Mouse (Mus musculus): ENCODE measurements around the gene Clec4a1. TPM values are rescaled to one million over a fixed set of nuclear protein-coding genes. Genes with fewer than 3 reads are reported as not detected.

The Clec4a1 gene
- total and polyA plus RNA-seq, 3 experiments: 0.30 TPM; not detected in 2

- TF ChIP-seq CTCF (conservative IDR thresholded peaks at IDR 0.05 in 1 of 2, IDR thresholded peaks at IDR 0.05 in 1 of 2; ENCODE audit: low read depth in 2 of 2, low read length in 2 of 2) (no peak), ZC3H11A (IDR thresholded peaks at IDR 0.05; ENCODE audit: low read depth, low read length) (no peak), MYC (IDR thresholded peaks at IDR 0.05; ENCODE audit: low read depth, low read length) (no peak), POLR2A (IDR thresholded peaks at IDR 0.05; ENCODE audit: low read depth, low read length) (no peak), CHD1 (IDR thresholded peaks at IDR 0.05; ENCODE audit: low read depth, low read length) (no peak), MAZ (IDR thresholded peaks at IDR 0.05; ENCODE audit: low read depth, low read length) (no peak), JUND (conservative IDR thresholded peaks at IDR 0.05; ENCODE audit: low read depth, low read length) (no peak), CHD2 (IDR thresholded peaks at IDR 0.05; ENCODE audit: low read length) (no peak), KAT2A (IDR thresholded peaks at IDR 0.05; ENCODE audit: insufficient replicate concordance, low read length) (no peak), SMC3 (IDR thresholded peaks at IDR 0.05; ENCODE audit: low read depth, low read length) (no peak), ZNF384 (IDR thresholded peaks at IDR 0.05; ENCODE audit: low read depth, low read length) (peak; percentile 93), TCF12 (IDR thresholded peaks at IDR 0.05; ENCODE audit: low read depth, low read length) (no peak), ZKSCAN1 (IDR thresholded peaks at IDR 0.05; ENCODE audit: borderline replicate concordance, low read depth, low read length) (no peak)
Observed at GRCm38 (mm10) chr6:122934845-122935244, 13.2 kb downstream of the Clec4a1 start (continued).

DNA sequence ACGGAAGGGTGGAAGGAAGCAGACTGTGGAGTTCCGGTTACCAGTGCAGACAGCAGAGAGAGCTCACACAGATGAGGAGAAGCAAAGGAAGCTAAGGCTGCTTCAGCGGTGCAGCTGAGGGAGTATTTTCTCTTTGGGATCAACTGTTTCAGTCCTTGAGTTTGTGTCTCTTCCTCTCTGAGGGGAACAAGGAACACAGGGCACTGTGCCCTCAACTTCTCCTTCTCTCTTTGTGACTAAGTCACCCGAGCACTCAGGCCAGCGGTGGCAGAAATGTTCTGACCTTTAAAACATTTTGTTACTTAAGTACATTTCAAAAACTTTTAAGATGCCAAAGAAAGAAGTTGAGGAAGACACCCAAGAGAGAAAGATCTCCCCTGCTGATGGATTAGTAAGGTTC, 18.0 kb downstream of the Clec4a1 start:
- no peak for DNase-seq (ENCODE audit: extremely low read depth)
- TF ChIP-seq KAT2A (IDR thresholded peaks at IDR 0.05; ENCODE audit: insufficient replicate concordance, low read length) (no peak), HCFC1 (IDR thresholded peaks at IDR 0.05; ENCODE audit: low read depth, low read length) (no peak), MYC (IDR thresholded peaks at IDR 0.05; ENCODE audit: low read depth, low read length) (no peak), UBTF (IDR thresholded peaks at IDR 0.05; ENCODE audit: low read depth, low read length) (no peak), TBP (conservative IDR thresholded peaks at IDR 0.05; ENCODE audit: low read depth, low read length) (no peak), PAX5 (IDR thresholded peaks at IDR 0.05; ENCODE audit: low read length) (no peak), ZNF384 (IDR thresholded peaks at IDR 0.05; ENCODE audit: low read depth, low read length) (no peak), NRF1 (IDR thresholded peaks at IDR 0.05; ENCODE audit: low read depth, low read length) (no peak), CHD2 (IDR thresholded peaks at IDR 0.05; ENCODE audit: low read length) (no peak), JUN (IDR thresholded peaks at IDR 0.05; ENCODE audit: insufficient read depth, low read depth, low read length) (no peak), ZKSCAN1 (IDR thresholded peaks at IDR 0.05; ENCODE audit: borderline replicate concordance, low read depth, low read length) (no peak)
- Histone ChIP-seq H3K4me2 (ENCODE audit: insufficient read depth, low read depth, poor library complexity, severe bottlenecking) (no peak overlapping the region), H3K27me3 (replicated peaks) (peaks cover 6% of the 10 kb centered on the region), H3K4me3 (replicated peaks in 1 of 3; ENCODE audit: low read depth in 2 of 3, low read length in 2 of 3, poor library complexity in 1 of 3) (no peak overlapping the region), H3K36me3 (replicated peaks in 1 of 2; ENCODE audit: control insufficient read depth in 1 of 2, insufficient read depth in 1 of 2, low read length in 1 of 2) (no peaks in the 10 kb centered on the region), H3K9me3 (replicated peaks; ENCODE audit: low read length) (no peaks in the 10 kb centered on the region), H3K27ac (ENCODE audit: insufficient read depth, low read depth) (no peak overlapping the region), H3K79me2 (replicated peaks; ENCODE audit: control insufficient read depth, extremely low read depth, insufficient read depth, poor library complexity, severe bottlenecking) (no peaks in the 10 kb centered on the region), H3K4me1 (ENCODE audit: control insufficient read depth in 1 of 2, insufficient read depth in 2 of 2) (peaks cover 5 to 21% of the 10 kb centered on the region in 2 experiments; a peak in 3 of 4 replicates), H3K9ac (ENCODE audit: insufficient read depth, low read depth) (no peak overlapping the region)
- dilution Hi-C loops (cut with MboI; ENCODE audit: extremely low pct_ligation_motif_present, extremely low pct_unique_long_range_greater_than_20kb, low sequenced_read_pairs) (no loop called here), in situ Hi-C loops (cut with MboI; ENCODE audit: low pct_ligation_motif_present, low pct_unique_long_range_greater_than_20kb, low sequenced_read_pairs) (no loop called here)

- Histone ChIP-seq H3K4me2 (ENCODE audit: insufficient read depth, low read depth, poor library complexity, severe bottlenecking) (no peak overlapping the region), H3K27me3 (replicated peaks) (no peaks in the 10 kb centered on the region), H3K4me1 (ENCODE audit: control insufficient read depth in 1 of 2, insufficient read depth in 2 of 2) (peaks cover 0 to 4% of the 10 kb centered on the region in 2 experiments; a peak in 2 of 4 replicates), H3K9ac (ENCODE audit: insufficient read depth, low read depth) (no peak overlapping the region), H3K79me2 (replicated peaks; ENCODE audit: control insufficient read depth, extremely low read depth, insufficient read depth, poor library complexity, severe bottlenecking) (no peaks in the 10 kb centered on the region), H3K36me3 (replicated peaks in 1 of 2; ENCODE audit: control insufficient read depth in 1 of 2, insufficient read depth in 1 of 2, low read length in 1 of 2) (no peaks in the 10 kb centered on the region), H3K4me3 (replicated peaks in 1 of 3; ENCODE audit: low read depth in 2 of 3, low read length in 2 of 3, poor library complexity in 1 of 3) (no peak overlapping the region), H3K9me3 (replicated peaks; ENCODE audit: low read length) (no peaks in the 10 kb centered on the region), H3K27ac (ENCODE audit: insufficient read depth, low read depth) (no peak overlapping the region)
- in situ Hi-C loops (cut with MboI; ENCODE audit: low pct_ligation_motif_present, low pct_unique_long_range_greater_than_20kb, low sequenced_read_pairs): no loop called here
- dilution Hi-C loops (cut with MboI; ENCODE audit: extremely low pct_ligation_motif_present, extremely low pct_unique_long_range_greater_than_20kb, low sequenced_read_pairs): no loop called here
- DNase-seq (ENCODE audit: extremely low read depth): no peak
- TF ChIP-seq JUND (conservative IDR thresholded peaks at IDR 0.05; ENCODE audit: low read depth, low read length) (no peak), RCOR1 (conservative IDR thresholded peaks at IDR 0.05; ENCODE audit: low read depth, low read length) (no peak), EP300 (IDR thresholded peaks at IDR 0.05; ENCODE audit: low read length) (no peak), SIN3A (IDR thresholded peaks at IDR 0.05; ENCODE audit: low read length) (no peak), KAT2A (IDR thresholded peaks at IDR 0.05; ENCODE audit: insufficient replicate concordance, low read length) (no peak), ZMIZ1 (IDR thresholded peaks at IDR 0.05; ENCODE audit: low read depth, low read length) (no peak), CHD1 (IDR thresholded peaks at IDR 0.05; ENCODE audit: low read depth, low read length) (no peak), NRF1 (IDR thresholded peaks at IDR 0.05; ENCODE audit: low read depth, low read length) (no peak), MAX (IDR thresholded peaks at IDR 0.05; ENCODE audit: low read length) (no peak), MAZ (IDR thresholded peaks at IDR 0.05; ENCODE audit: low read depth, low read length) (no peak), POLR2AphosphoS2 (IDR thresholded peaks at IDR 0.05; ENCODE audit: low read depth, low read length) (no peak), USF2 (conservative IDR thresholded peaks at IDR 0.05; ENCODE audit: low read depth, low read length) (no peak), CHD2 (IDR thresholded peaks at IDR 0.05; ENCODE audit: low read length) (no peak)
Observed at GRCm38 (mm10) chr6:122946760-122947159, 25.1 kb downstream of the Clec4a1 start.
